Mouse (Mus musculus): ENCODE data around the gene Rab5b. TPM values are rescaled to one million over a fixed set of nuclear protein-coding genes. Genes with fewer than 3 reads are reported as not detected.

The Rab5b gene
- total RNA-seq (2014; rRNA removed) (108 and 127 TPM in 2 replicates), polyA plus RNA-seq (2015; fragmentation: Nextera tagmentation; extraction: Ambion mirVana) (97.5 and 99.7 TPM in 2 replicates)

GRCm38 (mm10) chr10:128695992-128696807, at the start of gene Rab5b:
Gene Rab5b (minus strand): TSS chr10:128696264.
- Histone ChIP-seq H3K4me1 (ENCODE audit: insufficient read depth, low read length) (peaks cover 4% of the 10 kb centered on the region; the same call in 1 of the 2 replicates), H3K4me2 (ENCODE audit: low read depth, low read length) (peak within 1 kb of the TSS; percentile 81), H3K4me3 (ENCODE audit: low read length) (peak within 1 kb of the TSS; percentile 84), H3K27ac (peak within 1 kb of the TSS; percentile 96), H3K36me3 (ENCODE audit: insufficient read depth, low read length) (no peaks in the 10 kb centered on the region; the same call in 1 of the 2 replicates), H3K27me3 (ENCODE audit: insufficient read depth, low read length) (no peaks in the 10 kb centered on the region), H3K9me3 (ENCODE audit: low read length) (no peaks in the 10 kb centered on the region), H3K9ac (replicated peaks; ENCODE audit: low read length) (peak within 1 kb of the TSS; percentile 87)
- DNase-seq (ENCODE audit: low spot score) (peak; percentile 99), ATAC-seq (peak; percentile 99)
- whole genome bisulfite sequencing, result 1% methylated on average over 40 of the region's 40 CpGs
- TF ChIP-seq CTCF (IDR thresholded peaks at IDR 0.05; ENCODE audit: low read depth), result no peak

GRCm38 (mm10) chr10:128744680-128745601, 48.9 kb upstream of the Rab5b start, which contains the start of gene Dgka:
Gene Dgka (minus strand): TSS chr10:128744855.
- 22% methylated on average over 18 of the region's 18 CpGs for WGBS
- TF ChIP-seq CTCF (IDR thresholded peaks at IDR 0.05; ENCODE audit: low read depth), result 0 out of 2 replicates have a peak, but pooled peaks have one; percentile 39
- no peak within 1 kb of the TSS for H3K27ac ChIP-seq
- H3K36me3 ChIP-seq (ENCODE audit: insufficient read depth, low read length), result no peaks in the 10 kb centered on the region
- H3K4me3 ChIP-seq (ENCODE audit: low read length), result peak within 1 kb of the TSS; percentile 70
- DNase-seq (ENCODE audit: low spot score) (peak; percentile 25), ATAC-seq (no peak)
- no peaks in the 10 kb centered on the region; the same call in 1 of the 2 replicates for H3K27me3 ChIP-seq (ENCODE audit: insufficient read depth, low read length)
- peaks cover 25% of the 10 kb centered on the region for H3K4me1 ChIP-seq (ENCODE audit: insufficient read depth, low read length)
- peak within 1 kb of the TSS; percentile 67 for H3K9ac ChIP-seq (replicated peaks; ENCODE audit: low read length)
- H3K4me2 ChIP-seq (ENCODE audit: low read depth, low read length), result peak within 1 kb of the TSS; percentile 97
- no peaks in the 10 kb centered on the region for H3K9me3 ChIP-seq (ENCODE audit: low read length)

- DNase-seq (ENCODE audit: low spot score) (no peak), ATAC-seq (no peak)
- Histone ChIP-seq H3K4me3 (ENCODE audit: low read length) (peak overlapping the region; percentile 70), H3K27me3 (ENCODE audit: insufficient read depth, low read length) (no peaks in the 10 kb centered on the region; the same call in 1 of the 2 replicates), H3K9me3 (ENCODE audit: low read length) (no peaks in the 10 kb centered on the region), H3K4me2 (ENCODE audit: low read depth, low read length) (peak overlapping the region; percentile 97), H3K36me3 (ENCODE audit: insufficient read depth, low read length) (no peaks in the 10 kb centered on the region), H3K4me1 (ENCODE audit: insufficient read depth, low read length) (peaks cover 20% of the 10 kb centered on the region), H3K27ac (no peak overlapping the region), H3K9ac (replicated peaks; ENCODE audit: low read length) (peak overlapping the region; percentile 67)
- WGBS, result 22% methylated on average over 8 of the region's 8 CpGs
- no peak for TF ChIP-seq CTCF (IDR thresholded peaks at IDR 0.05; ENCODE audit: low read depth)
These were observed 48.1 kb upstream of the Rab5b start for GRCm38 (mm10) chr10:128744211-128744610.

GRCm38 (mm10) chr10:128743791-128744191, 47.7 kb upstream of the Rab5b start:
- Histone ChIP-seq H3K27me3 (ENCODE audit: insufficient read depth, low read length) (no peaks in the 10 kb centered on the region; the same call in 1 of the 2 replicates), H3K4me3 (ENCODE audit: low read length) (peak overlapping the region; percentile 70), H3K9ac (replicated peaks; ENCODE audit: low read length) (peak overlapping the region; percentile 67), H3K9me3 (ENCODE audit: low read length) (no peaks in the 10 kb centered on the region), H3K4me1 (ENCODE audit: insufficient read depth, low read length) (peaks cover 18% of the 10 kb centered on the region; the same call in 1 of the 2 replicates), H3K27ac (no peak overlapping the region), H3K4me2 (ENCODE audit: low read depth, low read length) (peak overlapping the region; percentile 97), H3K36me3 (ENCODE audit: insufficient read depth, low read length) (no peaks in the 10 kb centered on the region)
- DNase-seq (ENCODE audit: low spot score), result peak; percentile 53
- peak; percentile 33 for ATAC-seq
- under 1% methylated on average over 37 of the region's 37 CpGs for WGBS
- no peak for TF ChIP-seq CTCF (IDR thresholded peaks at IDR 0.05; ENCODE audit: low read depth)

GRCm38 (mm10) chr10:128743235-128743634, 47.2 kb upstream of the Rab5b start:
- Histone ChIP-seq H3K27ac (no peak overlapping the region), H3K9ac (replicated peaks; ENCODE audit: low read length) (peak overlapping the region; percentile 67), H3K4me3 (ENCODE audit: low read length) (peak overlapping the region; percentile 70), H3K27me3 (ENCODE audit: insufficient read depth, low read length) (no peaks in the 10 kb centered on the region; the same call in 1 of the 2 replicates), H3K4me1 (ENCODE audit: insufficient read depth, low read length) (peaks cover 18% of the 10 kb centered on the region; the same call in 1 of the 2 replicates), H3K36me3 (ENCODE audit: insufficient read depth, low read length) (no peaks in the 10 kb centered on the region), H3K4me2 (ENCODE audit: low read depth, low read length) (peak overlapping the region; percentile 97), H3K9me3 (ENCODE audit: low read length) (no peaks in the 10 kb centered on the region)
- no peak for TF ChIP-seq CTCF (IDR thresholded peaks at IDR 0.05; ENCODE audit: low read depth)
- ATAC-seq (no peak), DNase-seq (ENCODE audit: low spot score) (no peak)
- 12% methylated on average over 7 of the region's 7 CpGs for WGBS

GRCm38 (mm10) chr10:128742616-128743015, 46.6 kb upstream of the Rab5b start:
- no peaks in the 10 kb centered on the region for H3K36me3 ChIP-seq (ENCODE audit: insufficient read depth, low read length)
- peak overlapping the region; percentile 97 for H3K4me2 ChIP-seq (ENCODE audit: low read depth, low read length)
- ATAC-seq, result no peak
- no peak overlapping the region for H3K4me3 ChIP-seq (ENCODE audit: low read length)
- H3K27ac ChIP-seq, result no peak overlapping the region
- peaks cover 18% of the 10 kb centered on the region; the same call in 1 of the 2 replicates for H3K4me1 ChIP-seq (ENCODE audit: insufficient read depth, low read length)
- no peaks in the 10 kb centered on the region; the same call in 1 of the 2 replicates for H3K27me3 ChIP-seq (ENCODE audit: insufficient read depth, low read length)
- no peak overlapping the region for H3K9ac ChIP-seq (replicated peaks; ENCODE audit: low read length)
- no peak for DNase-seq (ENCODE audit: low spot score)
- TF ChIP-seq CTCF (IDR thresholded peaks at IDR 0.05; ENCODE audit: low read depth), result no peak
- WGBS, result 51% methylated on average over 4 of the region's 4 CpGs
- H3K9me3 ChIP-seq (ENCODE audit: low read length), result no peaks in the 10 kb centered on the region

All from hindbrain, postnatal 0 days (tissue).